Mouse (Mus musculus): ENCODE results near the gene Pla2r1. TPM values are rescaled to one million over a fixed set of nuclear protein-coding genes. Genes with fewer than 3 reads are reported as not detected.

Gene Pla2r1
- polyA plus RNA-seq, 2 experiments = 1.0 to 1.1 TPM

GRCm38 (mm10) chr2:60387363-60387762, 165.7 kb downstream of the Pla2r1 start:
- no peaks in the 10 kb centered on the region for H3K9me3 ChIP-seq (ENCODE audit: control insufficient read depth, low read length)
- no peak overlapping the region for H3K4me3 ChIP-seq (replicated peaks; ENCODE audit: low read length)
- no peak overlapping the region for H3K27ac ChIP-seq (replicated peaks; ENCODE audit: low read depth, low read length)
- DNase-seq (ENCODE audit: low spot score) (no peak), ATAC-seq (ENCODE audit: low FRiP score, low read depth) (no peak)
- no peaks in the 10 kb centered on the region for H3K36me3 ChIP-seq (ENCODE audit: control insufficient read depth, insufficient read depth, low read length)
- H3K4me2 ChIP-seq (replicated peaks; ENCODE audit: low read depth, low read length, severe bottlenecking) = no peak overlapping the region
- H3K27me3 ChIP-seq (ENCODE audit: control insufficient read depth, insufficient read depth, low read length) = no peaks in the 10 kb centered on the region
- H3K9ac ChIP-seq (ENCODE audit: low read depth, low read length, severe bottlenecking) = no peak overlapping the region
- H3K4me1 ChIP-seq (ENCODE audit: control insufficient read depth, insufficient read depth, low read length) = 0 out of 2 replicates have a peak, but pooled peaks cover 4% of the 10 kb centered on the region
- TF ChIP-seq POLR2A (IDR thresholded peaks at IDR 0.05; ENCODE audit: borderline replicate concordance, extremely low read depth, insufficient read depth, insufficient read length) = no peak
- WGBS = 81% methylated on average over 3 of the region's 3 CpGs

- Histone ChIP-seq H3K27me3 (ENCODE audit: control insufficient read depth, insufficient read depth, low read length) (no peaks in the 10 kb centered on the region), H3K4me2 (replicated peaks; ENCODE audit: low read depth, low read length, severe bottlenecking) (no peak overlapping the region), H3K9me3 (ENCODE audit: control insufficient read depth, low read length) (no peaks in the 10 kb centered on the region), H3K27ac (replicated peaks; ENCODE audit: low read depth, low read length) (no peak overlapping the region), H3K4me3 (replicated peaks; ENCODE audit: low read length) (no peak overlapping the region), H3K4me1 (ENCODE audit: control insufficient read depth, insufficient read depth, low read length) (0 out of 2 replicates have a peak, but pooled peaks cover 4% of the 10 kb centered on the region), H3K9ac (ENCODE audit: low read depth, low read length, severe bottlenecking) (no peak overlapping the region), H3K36me3 (ENCODE audit: control insufficient read depth, insufficient read depth, low read length) (no peaks in the 10 kb centered on the region)
- no peak for ATAC-seq (ENCODE audit: low FRiP score, low read depth)
- WGBS = 74% methylated on average over 2 of the region's 2 CpGs
- DNase-seq (ENCODE audit: low spot score) = no peak
- no peak for TF ChIP-seq POLR2A (IDR thresholded peaks at IDR 0.05; ENCODE audit: borderline replicate concordance, extremely low read depth, insufficient read depth, insufficient read length)
These were observed 166.3 kb downstream of the Pla2r1 start for GRCm38 (mm10) chr2:60386835-60387234.

GRCm38 (mm10) chr2:60384763-60385085, 168.4 kb downstream of the Pla2r1 start:
- H3K36me3 ChIP-seq (ENCODE audit: control insufficient read depth, insufficient read depth, low read length) = no peaks in the 10 kb centered on the region
- no peak overlapping the region for H3K4me2 ChIP-seq (replicated peaks; ENCODE audit: low read depth, low read length, severe bottlenecking)
- 0 out of 2 replicates have a peak, but pooled peaks cover 4% of the 10 kb centered on the region for H3K4me1 ChIP-seq (ENCODE audit: control insufficient read depth, insufficient read depth, low read length)
- TF ChIP-seq POLR2A (IDR thresholded peaks at IDR 0.05; ENCODE audit: borderline replicate concordance, extremely low read depth, insufficient read depth, insufficient read length) = no peak
- H3K27me3 ChIP-seq (ENCODE audit: control insufficient read depth, insufficient read depth, low read length) = no peaks in the 10 kb centered on the region
- no peak overlapping the region for H3K9ac ChIP-seq (ENCODE audit: low read depth, low read length, severe bottlenecking)
- no peak for DNase-seq (ENCODE audit: low spot score)
- no peak for ATAC-seq (ENCODE audit: low FRiP score, low read depth)
- H3K9me3 ChIP-seq (ENCODE audit: control insufficient read depth, low read length) = no peaks in the 10 kb centered on the region
- no peak overlapping the region for H3K4me3 ChIP-seq (replicated peaks; ENCODE audit: low read length)
- H3K27ac ChIP-seq (replicated peaks; ENCODE audit: low read depth, low read length) = no peak overlapping the region

GRCm38 (mm10) chr2:60384083-60384762, 168.9 kb downstream of the Pla2r1 start:
- Histone ChIP-seq H3K4me1 (ENCODE audit: control insufficient read depth, insufficient read depth, low read length) (0 out of 2 replicates have a peak, but pooled peaks cover 4% of the 10 kb centered on the region), H3K27ac (replicated peaks; ENCODE audit: low read depth, low read length) (no peak overlapping the region), H3K9me3 (ENCODE audit: control insufficient read depth, low read length) (no peaks in the 10 kb centered on the region), H3K4me2 (replicated peaks; ENCODE audit: low read depth, low read length, severe bottlenecking) (no peak overlapping the region), H3K36me3 (ENCODE audit: control insufficient read depth, insufficient read depth, low read length) (no peaks in the 10 kb centered on the region), H3K27me3 (ENCODE audit: control insufficient read depth, insufficient read depth, low read length) (no peaks in the 10 kb centered on the region), H3K4me3 (replicated peaks; ENCODE audit: low read length) (no peak overlapping the region), H3K9ac (ENCODE audit: low read depth, low read length, severe bottlenecking) (no peak overlapping the region)
- TF ChIP-seq POLR2A (IDR thresholded peaks at IDR 0.05; ENCODE audit: borderline replicate concordance, extremely low read depth, insufficient read depth, insufficient read length) = no peak
- ATAC-seq (ENCODE audit: low FRiP score, low read depth) (no peak), DNase-seq (ENCODE audit: low spot score) (no peak)
- WGBS = 37% methylated on average over 7 of the region's 7 CpGs

GRCm38 (mm10) chr2:60382858-60383669, 170.0 kb downstream of the Pla2r1 start, which contains the start of gene Ly75:
Gene Ly75 (minus strand): TSS chr2:60383303.
- Histone ChIP-seq H3K27ac (replicated peaks; ENCODE audit: low read depth, low read length) (no peak within 1 kb of the TSS), H3K4me2 (replicated peaks; ENCODE audit: low read depth, low read length, severe bottlenecking) (peak within 1 kb of the TSS; percentile 56), H3K9me3 (ENCODE audit: control insufficient read depth, low read length) (no peaks in the 10 kb centered on the region), H3K9ac (ENCODE audit: low read depth, low read length, severe bottlenecking) (peak within 1 kb of the TSS; percentile 58), H3K4me3 (replicated peaks; ENCODE audit: low read length) (peak within 1 kb of the TSS; percentile 43), H3K4me1 (ENCODE audit: control insufficient read depth, insufficient read depth, low read length) (0 out of 2 replicates have a peak, but pooled peaks cover 4% of the 10 kb centered on the region), H3K27me3 (ENCODE audit: control insufficient read depth, insufficient read depth, low read length) (no peaks in the 10 kb centered on the region), H3K36me3 (ENCODE audit: control insufficient read depth, insufficient read depth, low read length) (no peaks in the 10 kb centered on the region)
- 2% methylated on average over 31 of the region's 46 CpGs for WGBS
- DNase-seq (ENCODE audit: low spot score) (peak; percentile 79), ATAC-seq (ENCODE audit: low FRiP score, low read depth) (peak; percentile 99)
- TF ChIP-seq POLR2A (IDR thresholded peaks at IDR 0.05; ENCODE audit: borderline replicate concordance, extremely low read depth, insufficient read depth, insufficient read length) = no peak
